Mouse (Mus musculus): ENCODE data around the gene Tmod4.
"Not testable (repeated sequence)": the region's sequence is repeated elsewhere in the genome, so short reads cannot be mapped to it uniquely, and the experiment has no call there.

Gene Tmod4

DNA sequence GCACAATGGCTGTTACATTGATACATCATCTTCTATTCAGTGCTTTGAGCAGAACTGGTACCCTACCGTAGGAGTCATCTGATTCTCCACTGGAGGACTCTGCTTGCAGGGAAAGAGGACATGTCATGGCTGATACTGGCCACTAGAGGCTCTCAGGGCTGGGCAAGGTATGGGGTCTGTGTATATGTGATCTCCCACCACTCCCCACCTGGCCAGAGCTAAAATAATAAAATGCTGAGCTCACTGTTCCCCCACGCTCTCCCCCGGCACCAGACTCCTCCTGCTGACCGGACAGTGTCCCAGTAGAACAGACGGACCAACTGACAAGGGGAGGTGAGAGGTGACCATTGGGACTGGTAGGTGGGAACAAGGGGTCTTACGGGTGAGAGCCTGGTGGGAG lies at the start of gene Tmod4:
Gene Tmod4 (plus strand): TSS at position 231 of the 400 bp plus-strand sequence.
- DNase-seq (ENCODE audit: low spot score) = no peak

GRCm38 (mm10) chr3:95088071-95088470 lies 36.2 kb upstream of the Tmod4 start:
- no peak for DNase-seq (ENCODE audit: low spot score)

DNA sequence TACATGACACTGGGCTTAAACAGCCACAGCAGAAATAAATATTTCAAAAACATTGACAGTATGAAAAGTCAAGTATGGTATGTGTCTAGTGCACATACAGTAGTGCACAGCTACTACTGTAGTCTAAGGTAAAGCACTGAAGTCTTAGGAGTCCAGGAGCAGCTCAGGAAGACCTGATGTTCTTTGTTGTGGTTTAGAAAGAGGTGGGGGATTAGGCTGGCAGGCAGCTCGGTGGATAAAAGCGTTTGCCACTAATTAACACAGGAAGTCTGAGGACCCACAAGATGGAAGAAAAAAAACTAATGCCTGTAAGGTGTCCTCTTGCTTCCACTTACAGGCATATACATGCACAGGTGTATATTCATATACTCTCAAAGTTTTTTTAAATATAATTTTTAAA lies 23.4 kb upstream of the Tmod4 start:
- DNase-seq (ENCODE audit: low spot score) = no peak

DNA sequence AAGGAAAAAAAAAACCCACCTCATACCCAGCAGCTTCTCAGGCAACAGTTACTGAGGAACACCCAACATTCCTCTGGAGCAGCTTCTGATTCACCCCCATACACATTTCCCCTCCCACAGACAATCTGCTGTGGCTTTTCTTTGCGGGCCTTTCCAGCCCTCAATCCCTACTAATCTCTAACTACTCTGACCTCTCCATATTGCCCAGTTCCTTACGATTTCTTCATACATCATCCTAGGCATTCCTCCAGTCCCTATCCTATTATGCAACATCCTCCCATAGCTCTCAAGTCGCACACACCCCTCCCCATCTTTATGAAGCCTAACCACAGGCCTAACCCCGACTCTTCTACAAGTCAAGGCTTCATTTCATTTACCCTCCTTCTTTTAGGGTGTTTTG lies 19.2 kb upstream of the Tmod4 start:
- no peak for DNase-seq (ENCODE audit: low spot score)

DNA sequence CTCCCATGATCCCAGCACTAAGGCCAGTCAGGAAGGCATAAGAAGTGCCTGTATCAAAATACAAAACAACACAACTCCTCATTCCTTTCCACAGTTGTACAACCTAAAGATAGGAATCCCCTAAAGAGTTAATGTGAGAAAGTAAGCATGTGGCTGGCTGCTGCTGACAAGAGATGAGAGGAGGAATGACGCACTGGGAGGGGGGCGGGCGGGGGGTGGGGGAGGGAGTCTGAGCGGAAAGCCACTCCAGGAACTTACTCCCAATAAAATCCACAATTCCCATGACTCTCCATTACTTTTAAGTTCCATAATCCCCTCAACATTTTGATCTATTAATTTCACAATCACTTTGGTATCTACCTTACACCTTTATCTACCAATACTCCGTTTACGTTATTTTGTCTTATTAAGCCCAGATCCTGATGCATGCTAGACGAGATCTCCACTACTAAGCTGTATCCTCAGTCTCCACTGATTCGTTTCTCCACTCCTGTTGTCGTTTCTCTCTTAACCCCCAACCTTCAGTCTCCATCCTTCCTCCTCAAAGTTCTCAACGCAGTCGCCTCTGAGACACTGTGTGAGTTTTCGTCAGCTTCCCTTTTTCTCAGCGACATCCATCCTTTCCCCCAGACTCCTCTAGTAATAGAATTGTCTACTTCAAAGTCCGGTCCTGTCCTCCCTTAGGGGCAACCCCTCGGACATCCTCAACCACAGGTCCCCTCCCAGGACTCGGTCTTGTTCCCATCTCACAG lies 18.5 kb upstream of the Tmod4 start:
- DNase-seq (ENCODE audit: low spot score) = peak; percentile 28

- peak; percentile 99 for DNase-seq (ENCODE audit: low spot score)
These were observed 17.7 kb upstream of the Tmod4 start, which contains the start of gene Pip5k1a for GRCm38 (mm10) chr3:95106338-95107117. Gene Pip5k1a, minus strand, starts transcription at chr3:95106930.

GRCm38 (mm10) chr3:95107308-95107707 lies 17.0 kb upstream of the Tmod4 start:
- DNase-seq (ENCODE audit: low spot score) = not testable (repeated sequence)

DNA sequence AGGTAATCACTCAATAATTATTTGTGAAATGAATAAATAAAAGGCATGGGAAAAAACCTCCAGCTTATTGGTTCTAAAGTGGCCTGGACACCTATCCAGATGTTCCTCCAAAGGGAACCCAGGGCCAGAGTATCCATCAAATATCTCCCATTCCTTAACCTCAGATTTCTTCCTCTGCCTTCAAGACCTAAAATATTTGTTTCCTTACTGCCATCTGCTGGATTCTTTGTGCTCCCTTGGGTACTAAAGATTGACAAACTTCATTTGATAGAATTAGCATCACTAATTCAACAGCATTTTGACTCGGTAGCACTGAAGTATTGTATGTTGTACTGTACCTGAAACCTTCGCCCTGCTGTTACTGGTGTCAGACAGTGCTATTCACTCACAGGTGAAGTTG lies 16.4 kb upstream of the Tmod4 start:
- DNase-seq (ENCODE audit: low spot score) = peak; percentile 38

- DNase-seq (ENCODE audit: low spot score) = peak; percentile 94
These were observed 13.2 kb upstream of the Tmod4 start, which contains the start of gene Vps72 for GRCm38 (mm10) chr3:95110911-95111726. Gene Vps72, plus strand, starts transcription at chr3:95111022.

DNA sequence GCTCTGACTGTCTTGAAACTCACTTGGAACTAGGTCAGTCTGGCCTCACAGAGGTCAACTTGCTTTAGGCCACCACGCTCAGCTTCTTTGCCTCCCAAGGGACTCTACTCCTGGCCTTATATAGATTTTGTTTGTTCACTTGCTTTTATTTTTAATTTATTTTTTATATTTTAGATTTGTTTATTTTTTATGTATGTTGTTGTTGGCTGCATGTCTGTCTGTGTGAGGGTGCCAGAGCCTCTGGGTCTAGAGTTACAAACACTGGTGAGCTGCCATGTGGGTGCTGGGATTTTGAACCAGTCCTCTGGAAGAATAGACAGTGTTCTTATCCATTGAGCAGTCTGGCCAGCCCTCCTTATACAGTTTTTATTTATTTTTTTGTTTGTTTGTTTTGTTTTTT lies 11.5 kb upstream of the Tmod4 start:
- DNase-seq (ENCODE audit: low spot score) = no peak

GRCm38 (mm10) chr3:95117751-95118150 lies 6.5 kb upstream of the Tmod4 start:
- DNase-seq (ENCODE audit: low spot score) = peak; percentile 33

- no peak for DNase-seq (ENCODE audit: low spot score)
These were observed 2.7 kb upstream of the Tmod4 start for GRCm38 (mm10) chr3:95121580-95121979.

DNA sequence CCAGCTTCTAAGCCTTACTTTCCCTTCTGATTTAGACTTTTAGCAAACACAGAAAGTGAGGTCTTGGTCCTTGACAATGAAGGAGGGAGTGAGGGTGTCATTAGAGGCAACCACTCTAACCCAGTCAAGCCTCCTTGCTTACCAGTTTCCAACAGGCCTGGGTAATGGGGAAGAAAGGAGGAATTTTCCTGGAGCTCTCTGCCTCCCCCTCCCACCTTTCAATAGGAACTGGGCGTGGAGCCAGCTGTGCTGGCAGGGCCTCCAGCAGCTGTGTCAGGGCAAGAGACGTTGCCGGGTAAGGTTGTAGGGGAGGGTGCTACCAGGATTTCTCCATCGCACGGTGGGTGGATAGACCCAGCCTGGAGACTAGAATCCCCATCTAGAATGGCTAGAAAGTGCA lies 696 bp downstream of the Tmod4 start:
- peak; percentile 82 for DNase-seq (ENCODE audit: low spot score)

- no peak for DNase-seq (ENCODE audit: low spot score)
These were observed 5.0 kb downstream of the Tmod4 start for GRCm38 (mm10) chr3:95129226-95129651.

DNA sequence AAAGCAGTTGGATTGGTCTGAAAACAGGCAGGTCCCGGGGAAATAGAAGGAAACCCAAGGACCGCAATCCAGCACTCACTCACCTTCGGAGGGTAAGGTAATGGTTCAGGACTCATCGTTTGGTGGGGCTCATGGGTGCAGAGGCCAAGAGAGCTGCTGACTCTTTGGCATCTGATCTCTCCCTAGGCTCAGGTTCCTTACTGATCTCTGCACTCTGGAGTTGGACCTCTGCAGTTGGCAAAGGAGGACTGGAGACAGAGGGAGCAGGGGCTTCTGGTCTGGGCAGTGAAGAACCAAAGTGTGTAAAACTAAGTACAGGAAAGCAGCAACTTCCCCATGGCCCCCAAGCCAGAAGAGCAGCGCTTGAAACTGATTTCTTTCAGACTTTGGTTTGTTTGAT lies 5.8 kb downstream of the Tmod4 start:
- DNase-seq (ENCODE audit: low spot score) = no peak

GRCm38 (mm10) chr3:95132389-95132788 lies 8.1 kb downstream of the Tmod4 start:
- DNase-seq (ENCODE audit: low spot score) = not testable (repeated sequence)

DNA sequence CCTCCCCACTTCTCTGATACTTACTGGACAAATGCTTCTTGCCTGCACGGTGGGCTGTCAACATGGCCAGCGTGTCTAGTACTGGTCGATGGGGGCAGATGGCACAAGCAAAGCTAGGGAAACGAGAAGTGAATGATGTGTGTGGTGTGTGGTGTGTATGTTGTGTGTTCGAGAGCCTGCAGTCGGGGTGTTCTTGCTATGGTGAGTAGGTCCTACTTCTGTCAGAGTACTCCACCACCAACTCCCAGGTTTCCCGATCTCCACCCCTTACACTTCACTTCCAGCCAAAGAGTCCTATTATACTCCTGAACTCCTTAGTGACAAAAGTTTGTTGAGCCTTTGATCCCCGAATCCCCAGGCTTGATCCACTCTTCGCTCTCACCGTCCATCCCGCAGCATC lies 8.9 kb downstream of the Tmod4 start:
- no peak for DNase-seq (ENCODE audit: low spot score)

- DNase-seq (ENCODE audit: low spot score) = peak; percentile 95
These were observed 9.4 kb downstream of the Tmod4 start, which contains the start of the genes Scnm1 and Lysmd1 for GRCm38 (mm10) chr3:95133680-95134101. Gene Scnm1, minus strand, starts transcription at chr3:95134011. Gene Lysmd1, plus strand, starts transcription at chr3:95134088.

DNA sequence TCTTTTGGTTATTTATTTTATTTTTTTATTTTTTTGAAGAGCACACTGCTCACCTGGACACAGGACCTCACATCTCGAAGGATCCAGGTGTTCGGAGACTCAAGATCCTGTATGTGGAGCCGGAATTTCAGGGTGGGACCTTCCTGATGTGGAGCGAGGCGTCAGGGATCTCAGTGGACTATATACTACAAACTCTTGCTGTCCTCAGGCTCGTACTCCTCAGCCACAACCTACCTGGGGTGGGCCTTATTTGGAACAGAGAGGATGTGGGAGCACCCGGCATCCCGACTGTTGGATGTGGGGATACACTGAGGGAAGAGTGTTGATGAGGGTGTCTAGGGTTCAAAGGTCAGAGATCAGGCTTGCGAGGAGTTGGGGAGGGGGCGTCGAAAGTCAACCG lies 9.9 kb downstream of the Tmod4 start:
- DNase-seq (ENCODE audit: low spot score) = not testable (repeated sequence)

GRCm38 (mm10) chr3:95135023-95135422 lies 10.7 kb downstream of the Tmod4 start:
- peak; percentile 53 for DNase-seq (ENCODE audit: low spot score)

- no peak for DNase-seq (ENCODE audit: low spot score)
These were observed 11.3 kb downstream of the Tmod4 start for GRCm38 (mm10) chr3:95135433-95136052.

DNA sequence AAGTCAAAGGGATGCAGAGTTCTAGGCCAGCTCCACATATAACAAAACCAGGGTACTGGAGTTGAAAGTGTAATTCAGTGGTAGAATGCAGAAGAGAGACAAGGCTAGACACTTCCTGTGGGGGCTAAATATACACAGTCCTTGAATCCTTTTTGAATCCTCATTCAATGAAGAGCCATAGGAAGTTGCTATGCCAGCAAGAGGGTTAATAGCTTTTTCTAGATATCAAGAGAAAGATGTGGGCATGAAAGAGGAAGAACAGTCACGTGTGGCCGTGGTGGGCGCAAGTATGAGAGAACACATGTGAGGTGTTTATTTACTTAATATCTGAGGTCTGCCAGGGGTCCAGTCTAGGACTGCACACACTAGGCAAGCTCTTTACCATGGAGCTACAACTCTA lies 12.1 kb downstream of the Tmod4 start:
- DNase-seq (ENCODE audit: low spot score) = no peak

All from MN1 (cell line).